Mouse (Mus musculus): ENCODE data around the gene Ciao1.
A peak's percentile ranks its signal among the peaks of the same experiment; 100 is the strongest.
"Not testable (repeated sequence)": the region's sequence is repeated elsewhere in the genome, so short reads cannot be mapped to it uniquely, and the experiment has no call there.

Ciao1 gene

GRCm38 (mm10) chr2:127247592-127248333, at the start of gene Ciao1, which contains the start of gene Tmem127:
Gene Ciao1 (minus strand): TSS chr2:127247816.
Gene Tmem127 (plus strand): TSS chr2:127247908.
- peak; percentile 97 to 98 for DNase-seq (ENCODE audit: low spot score in 2 of 2)

GRCm38 (mm10) chr2:127297001-127297805, 49.6 kb upstream of the Ciao1 start:
- DNase-seq (ENCODE audit: low spot score in 2 of 2): no peak

GRCm38 (mm10) chr2:127292250-127292649, 44.6 kb upstream of the Ciao1 start:
- DNase-seq (ENCODE audit: low spot score in 2 of 2): no peak

- DNase-seq (ENCODE audit: low spot score in 2 of 2): no peak
Observed at GRCm38 (mm10) chr2:127278162-127278561, 30.5 kb upstream of the Ciao1 start.

GRCm38 (mm10) chr2:127275551-127276320, 28.1 kb upstream of the Ciao1 start:
- DNase-seq (ENCODE audit: low spot score in 2 of 2): no peak

GRCm38 (mm10) chr2:127274590-127274989, 27.0 kb upstream of the Ciao1 start:
- no peak for DNase-seq (ENCODE audit: low spot score in 2 of 2)

- no peak for DNase-seq (ENCODE audit: low spot score in 2 of 2)
Observed at GRCm38 (mm10) chr2:127272806-127273205, 25.2 kb upstream of the Ciao1 start.

- not testable (repeated sequence) for DNase-seq (ENCODE audit: low spot score in 2 of 2)
Observed at GRCm38 (mm10) chr2:127272049-127272448, 24.4 kb upstream of the Ciao1 start.

GRCm38 (mm10) chr2:127271042-127271515, 23.5 kb upstream of the Ciao1 start:
- no peak for DNase-seq (ENCODE audit: low spot score in 2 of 2)

- DNase-seq (ENCODE audit: low spot score in 2 of 2): peak; percentile 87 to 92
Observed at GRCm38 (mm10) chr2:127270300-127271041, 22.9 kb upstream of the Ciao1 start.

GRCm38 (mm10) chr2:127269491-127270299, 22.1 kb upstream of the Ciao1 start, which contains the start of gene Stard7:
Gene Stard7 (plus strand): TSS chr2:127270218.
- DNase-seq (ENCODE audit: low spot score in 2 of 2): peak; percentile 96 to 97

- no peak for DNase-seq (ENCODE audit: low spot score in 2 of 2)
Observed at GRCm38 (mm10) chr2:127267854-127268253, 20.2 kb upstream of the Ciao1 start.

- no peak for DNase-seq (ENCODE audit: low spot score in 2 of 2)
Observed at GRCm38 (mm10) chr2:127262480-127262879, 14.9 kb upstream of the Ciao1 start.

GRCm38 (mm10) chr2:127259340-127259739, 11.7 kb upstream of the Ciao1 start:
- no peak for DNase-seq (ENCODE audit: low spot score in 2 of 2)

- no peak for DNase-seq (ENCODE audit: low spot score in 2 of 2)
Observed at GRCm38 (mm10) chr2:127255294-127255693, 7.7 kb upstream of the Ciao1 start.

GRCm38 (mm10) chr2:127254604-127255134, 7.1 kb upstream of the Ciao1 start:
- DNase-seq (ENCODE audit: low spot score in 2 of 2): no peak

GRCm38 (mm10) chr2:127252787-127253186, 5.2 kb upstream of the Ciao1 start:
- no peak for DNase-seq (ENCODE audit: low spot score in 2 of 2)

- no peak for DNase-seq (ENCODE audit: low spot score in 2 of 2)
Observed at GRCm38 (mm10) chr2:127251880-127252527, 4.4 kb upstream of the Ciao1 start.

- DNase-seq (ENCODE audit: low spot score in 2 of 2): no peak
Observed at GRCm38 (mm10) chr2:127251457-127251856, 3.8 kb upstream of the Ciao1 start.
